Mouse (Mus musculus): ENCODE data around the gene Mthfd2l. TPM values are rescaled to one million over a fixed set of nuclear protein-coding genes. Genes with fewer than 3 reads are reported as not detected.

Gene Mthfd2l
- polyA plus RNA-seq, 1 experiment = 10.2 TPM

GRCm38 (mm10) chr5:90980297-90980696 lies 49.4 kb downstream of the Mthfd2l start:
- Histone ChIP-seq H3ac (ENCODE audit: control insufficient read depth, insufficient read length, low read depth) (no peak overlapping the region), H3K27me3 (ENCODE audit: control insufficient read depth, insufficient read depth, insufficient read length) (no peaks in the 10 kb centered on the region), H3K79me2 (ENCODE audit: control insufficient read depth, insufficient read depth) (no peaks in the 10 kb centered on the region), H3K4me3 (ENCODE audit: insufficient read depth, poor library complexity, severe bottlenecking) (no peak overlapping the region), H3K36me3 (ENCODE audit: control insufficient read depth, insufficient read depth) (no peaks in the 10 kb centered on the region), H3K79me3 (ENCODE audit: low read depth) (no peaks in the 10 kb centered on the region)
- TF ChIP-seq MYOD1 (IDR thresholded peaks at IDR 0.05; ENCODE audit: control insufficient read depth, insufficient read length, low read depth) (no peak), MYOG (IDR thresholded peaks at IDR 0.05; ENCODE audit: control insufficient read depth, extremely low read depth, insufficient read length) (no peak), MAX (IDR thresholded peaks at IDR 0.05) (no peak), CTCF (IDR thresholded peaks at IDR 0.05; ENCODE audit: control insufficient read depth, insufficient read depth, insufficient read length) (no peak), FOSL1 (IDR thresholded peaks at IDR 0.05; ENCODE audit: insufficient read depth, low read length, poor library complexity, severe bottlenecking) (no peak), USF1 (IDR thresholded peaks at IDR 0.05; ENCODE audit: low read depth) (no peak), CEBPB (IDR thresholded peaks at IDR 0.05; ENCODE audit: low read depth) (no peak)

GRCm38 (mm10) chr5:90987605-90988004 lies 56.7 kb downstream of the Mthfd2l start:
- no peaks in the 10 kb centered on the region for H3K79me3 ChIP-seq (ENCODE audit: low read depth)
- H3K79me2 ChIP-seq (ENCODE audit: control insufficient read depth, insufficient read depth) = no peaks in the 10 kb centered on the region
- no peak for TF ChIP-seq CEBPB (IDR thresholded peaks at IDR 0.05; ENCODE audit: low read depth)
- TF ChIP-seq FOSL1 (IDR thresholded peaks at IDR 0.05; ENCODE audit: insufficient read depth, low read length, poor library complexity, severe bottlenecking) = no peak
- TF ChIP-seq MAX (IDR thresholded peaks at IDR 0.05) = no peak
- TF ChIP-seq CTCF (IDR thresholded peaks at IDR 0.05; ENCODE audit: control insufficient read depth, insufficient read depth, insufficient read length) = no peak
- no peak for TF ChIP-seq USF1 (IDR thresholded peaks at IDR 0.05; ENCODE audit: low read depth)
- no peak for TF ChIP-seq MYOG (IDR thresholded peaks at IDR 0.05; ENCODE audit: control insufficient read depth, extremely low read depth, insufficient read length)
- no peak for TF ChIP-seq MYOD1 (IDR thresholded peaks at IDR 0.05; ENCODE audit: control insufficient read depth, insufficient read length, low read depth)
- H3K4me3 ChIP-seq (ENCODE audit: insufficient read depth, poor library complexity, severe bottlenecking) = no peak overlapping the region
- H3ac ChIP-seq (ENCODE audit: control insufficient read depth, insufficient read length, low read depth) = no peak overlapping the region
- H3K27me3 ChIP-seq (ENCODE audit: control insufficient read depth, insufficient read depth, insufficient read length) = no peaks in the 10 kb centered on the region
- H3K36me3 ChIP-seq (ENCODE audit: control insufficient read depth, insufficient read depth) = no peaks in the 10 kb centered on the region

- Histone ChIP-seq H3K79me3 (ENCODE audit: low read depth) (no peaks in the 10 kb centered on the region), H3K4me3 (ENCODE audit: insufficient read depth, poor library complexity, severe bottlenecking) (no peak overlapping the region), H3K27me3 (ENCODE audit: control insufficient read depth, insufficient read depth, insufficient read length) (no peaks in the 10 kb centered on the region), H3K36me3 (ENCODE audit: control insufficient read depth, insufficient read depth) (no peaks in the 10 kb centered on the region), H3ac (ENCODE audit: control insufficient read depth, insufficient read length, low read depth) (no peak overlapping the region), H3K79me2 (ENCODE audit: control insufficient read depth, insufficient read depth) (no peaks in the 10 kb centered on the region)
- TF ChIP-seq CEBPB (IDR thresholded peaks at IDR 0.05; ENCODE audit: low read depth) = no peak
Measured at GRCm38 (mm10) chr5:90988149-90988548, 57.2 kb downstream of the Mthfd2l start.

GRCm38 (mm10) chr5:90988592-90988991 lies 57.7 kb downstream of the Mthfd2l start:
- Histone ChIP-seq H3ac (ENCODE audit: control insufficient read depth, insufficient read length, low read depth) (no peak overlapping the region), H3K79me2 (ENCODE audit: control insufficient read depth, insufficient read depth) (no peaks in the 10 kb centered on the region), H3K27me3 (ENCODE audit: control insufficient read depth, insufficient read depth, insufficient read length) (no peaks in the 10 kb centered on the region), H3K4me3 (ENCODE audit: insufficient read depth, poor library complexity, severe bottlenecking) (no peak overlapping the region), H3K36me3 (ENCODE audit: control insufficient read depth, insufficient read depth) (no peaks in the 10 kb centered on the region), H3K79me3 (ENCODE audit: low read depth) (no peaks in the 10 kb centered on the region)
- peak; percentile 59 for TF ChIP-seq MYOD1 (IDR thresholded peaks at IDR 0.05; ENCODE audit: control insufficient read depth, insufficient read length, low read depth)
- no peak for TF ChIP-seq USF1 (IDR thresholded peaks at IDR 0.05; ENCODE audit: low read depth)
- no peak for TF ChIP-seq FOSL1 (IDR thresholded peaks at IDR 0.05; ENCODE audit: insufficient read depth, low read length, poor library complexity, severe bottlenecking)
- TF ChIP-seq CEBPB (IDR thresholded peaks at IDR 0.05; ENCODE audit: low read depth) = peak; percentile 50

GRCm38 (mm10) chr5:90999942-91000341 lies 69.0 kb downstream of the Mthfd2l start:
- Histone ChIP-seq H3K36me3 (ENCODE audit: control insufficient read depth, insufficient read depth) (no peaks in the 10 kb centered on the region), H3K27me3 (ENCODE audit: control insufficient read depth, insufficient read depth, insufficient read length) (no peaks in the 10 kb centered on the region), H3K4me3 (ENCODE audit: insufficient read depth, poor library complexity, severe bottlenecking) (no peak overlapping the region), H3ac (ENCODE audit: control insufficient read depth, insufficient read length, low read depth) (no peak overlapping the region), H3K79me3 (ENCODE audit: low read depth) (no peaks in the 10 kb centered on the region), H3K79me2 (ENCODE audit: control insufficient read depth, insufficient read depth) (no peaks in the 10 kb centered on the region)
- TF ChIP-seq MYOG (IDR thresholded peaks at IDR 0.05; ENCODE audit: control insufficient read depth, extremely low read depth, insufficient read length) (no peak), CTCF (IDR thresholded peaks at IDR 0.05; ENCODE audit: control insufficient read depth, insufficient read depth, insufficient read length) (no peak), CEBPB (IDR thresholded peaks at IDR 0.05; ENCODE audit: low read depth) (no peak), USF1 (IDR thresholded peaks at IDR 0.05; ENCODE audit: low read depth) (no peak), MYOD1 (IDR thresholded peaks at IDR 0.05; ENCODE audit: control insufficient read depth, insufficient read length, low read depth) (no peak), FOSL1 (IDR thresholded peaks at IDR 0.05; ENCODE audit: insufficient read depth, low read length, poor library complexity, severe bottlenecking) (no peak), MAX (IDR thresholded peaks at IDR 0.05) (no peak)

GRCm38 (mm10) chr5:91015216-91015615 lies 84.3 kb downstream of the Mthfd2l start:
- no peaks in the 10 kb centered on the region for H3K36me3 ChIP-seq (ENCODE audit: control insufficient read depth, insufficient read depth)
- H3K4me3 ChIP-seq (ENCODE audit: insufficient read depth, poor library complexity, severe bottlenecking) = no peak overlapping the region
- no peaks in the 10 kb centered on the region for H3K79me2 ChIP-seq (ENCODE audit: control insufficient read depth, insufficient read depth)
- no peak for TF ChIP-seq MYOG (IDR thresholded peaks at IDR 0.05; ENCODE audit: control insufficient read depth, extremely low read depth, insufficient read length)
- no peaks in the 10 kb centered on the region for H3K79me3 ChIP-seq (ENCODE audit: low read depth)
- no peak overlapping the region for H3ac ChIP-seq (ENCODE audit: control insufficient read depth, insufficient read length, low read depth)
- no peaks in the 10 kb centered on the region for H3K27me3 ChIP-seq (ENCODE audit: control insufficient read depth, insufficient read depth, insufficient read length)

Data from C2C12 (cell line).